Mouse (Mus musculus) embryo, embryonic 11.5 days (tissue): ENCODE results near the gene Gnai2.

ENCODE experiments used
- DNase-seq: peaks from one replicate; pipeline ENCODE4 v3.0.0-alpha.2; 2012; ENCODE audit warnings: low read depth, low spot score

Gene Gnai2

DNA sequence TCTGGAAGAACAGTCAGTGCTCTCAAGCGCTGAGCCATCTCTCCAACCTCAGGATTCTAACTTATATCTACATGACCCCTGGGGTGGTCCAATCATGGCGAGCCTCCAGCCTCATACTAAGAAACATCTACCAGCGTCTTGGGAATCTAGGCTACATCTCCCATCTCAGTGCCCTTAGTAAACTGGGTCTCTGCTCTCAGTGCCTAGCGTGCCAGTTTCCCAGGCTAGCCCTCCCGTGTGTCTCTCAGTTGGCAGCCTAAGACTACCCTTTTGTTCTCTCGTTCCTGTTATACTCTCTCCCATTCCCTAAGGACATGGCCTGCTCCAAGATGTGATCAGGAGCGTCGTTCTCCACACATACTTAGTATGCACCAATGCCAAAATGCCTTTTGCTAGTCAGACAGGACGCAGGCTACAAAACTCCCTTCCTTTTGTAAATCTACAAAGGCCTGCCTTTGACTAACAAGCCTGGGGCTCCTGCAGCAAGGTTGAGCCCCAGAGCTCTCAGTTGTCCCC lies 3.8 kb downstream of the Gnai2 start:
- DNase-seq = no peak

DNA sequence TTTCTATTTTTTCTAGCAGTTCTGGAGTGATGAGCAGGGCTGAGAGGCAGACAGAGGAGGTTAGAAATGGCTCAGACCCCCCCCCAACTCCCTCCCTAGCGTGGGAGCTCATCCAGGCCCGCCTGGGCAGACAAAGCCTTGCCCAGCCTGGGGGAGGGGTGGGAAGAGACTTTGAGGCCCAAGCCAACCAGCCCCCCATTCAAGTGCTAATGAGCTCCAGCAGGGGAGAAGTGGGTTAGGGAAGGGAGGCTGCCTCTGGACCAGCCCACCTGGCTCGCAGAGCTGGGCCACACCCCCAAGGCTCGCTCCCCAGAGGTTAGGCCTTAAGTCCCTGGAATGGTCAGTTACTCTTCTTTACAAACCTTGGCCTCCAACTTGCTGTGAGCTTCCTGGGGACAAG lies 4.6 kb downstream of the Gnai2 start:
- no peak for DNase-seq

DNA sequence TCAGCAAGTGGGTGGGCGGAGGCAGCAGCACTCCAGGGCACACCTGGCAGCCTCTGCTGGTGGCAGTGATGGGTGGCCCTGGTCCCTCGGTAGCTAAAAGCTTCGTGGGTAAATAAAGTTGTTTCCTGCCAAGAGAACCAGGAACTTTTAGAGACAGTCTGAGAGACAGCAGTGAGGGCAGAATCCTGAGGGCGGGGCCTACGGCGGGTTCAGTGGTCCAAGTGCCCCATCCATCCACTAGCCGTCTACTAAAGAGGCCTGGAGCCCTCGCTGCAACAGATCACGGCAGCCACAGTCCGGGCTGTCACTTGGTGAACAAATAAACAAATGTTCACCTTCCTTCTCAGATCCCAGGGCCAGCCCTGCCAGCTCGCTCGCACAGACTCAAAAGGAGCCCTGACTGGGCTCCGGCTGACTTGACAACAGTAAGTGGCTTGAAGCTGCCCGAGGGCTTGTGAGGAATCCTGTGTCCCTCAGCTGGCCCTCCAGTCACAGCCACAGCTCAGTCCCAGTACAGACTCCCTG lies 5.2 kb downstream of the Gnai2 start:
- no peak for DNase-seq

DNA sequence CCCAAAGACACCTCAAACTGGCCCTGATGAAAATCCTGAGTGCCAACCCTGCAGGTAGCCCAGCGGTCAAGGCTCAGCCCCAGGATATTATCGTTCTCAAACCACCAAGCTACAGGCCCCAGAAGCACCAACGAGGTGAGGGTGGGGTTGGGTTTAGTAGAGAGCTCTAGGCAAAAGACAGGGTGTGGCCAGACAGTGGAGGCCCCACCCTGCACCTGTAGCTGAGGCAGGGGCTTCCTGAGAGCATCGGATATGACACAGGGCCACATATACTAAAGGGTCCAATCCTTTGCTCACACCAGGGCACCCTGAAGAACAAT lies 5.8 kb downstream of the Gnai2 start:
- DNase-seq = no peak

DNA sequence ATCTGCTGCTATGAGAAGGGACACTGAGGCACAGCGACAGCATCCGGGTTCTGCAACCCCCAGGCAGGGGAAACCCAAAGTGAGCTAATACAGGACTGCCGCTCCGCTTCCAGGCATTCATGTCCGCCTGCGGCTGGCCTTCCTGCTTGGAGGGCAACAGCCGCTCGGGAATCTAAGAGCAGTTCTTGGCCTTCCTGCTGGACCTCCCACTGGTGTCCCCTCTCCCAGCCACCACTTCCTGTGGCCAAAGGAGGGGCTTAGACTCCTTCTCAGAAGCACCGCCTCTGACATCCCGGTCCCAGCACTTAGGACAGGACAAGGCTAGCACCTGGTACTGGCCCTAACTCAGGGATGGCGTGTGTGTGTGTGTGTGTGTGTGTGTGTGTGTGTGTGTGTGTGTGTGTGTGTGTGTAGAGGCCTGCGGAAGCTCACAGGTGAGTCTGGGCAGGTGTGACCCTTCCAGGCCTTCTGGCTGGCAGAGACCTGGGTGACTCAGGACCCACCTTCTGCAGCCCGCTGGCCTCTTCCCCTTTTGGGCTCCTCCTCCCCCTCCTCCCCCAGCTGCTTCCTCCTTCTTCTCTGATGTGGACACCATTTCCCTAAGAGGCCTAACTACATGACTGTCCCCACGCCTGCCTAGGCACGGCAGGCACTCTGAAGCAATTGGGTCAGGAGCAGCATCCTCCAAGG lies 6.3 kb downstream of the Gnai2 start:
- no peak for DNase-seq

DNA sequence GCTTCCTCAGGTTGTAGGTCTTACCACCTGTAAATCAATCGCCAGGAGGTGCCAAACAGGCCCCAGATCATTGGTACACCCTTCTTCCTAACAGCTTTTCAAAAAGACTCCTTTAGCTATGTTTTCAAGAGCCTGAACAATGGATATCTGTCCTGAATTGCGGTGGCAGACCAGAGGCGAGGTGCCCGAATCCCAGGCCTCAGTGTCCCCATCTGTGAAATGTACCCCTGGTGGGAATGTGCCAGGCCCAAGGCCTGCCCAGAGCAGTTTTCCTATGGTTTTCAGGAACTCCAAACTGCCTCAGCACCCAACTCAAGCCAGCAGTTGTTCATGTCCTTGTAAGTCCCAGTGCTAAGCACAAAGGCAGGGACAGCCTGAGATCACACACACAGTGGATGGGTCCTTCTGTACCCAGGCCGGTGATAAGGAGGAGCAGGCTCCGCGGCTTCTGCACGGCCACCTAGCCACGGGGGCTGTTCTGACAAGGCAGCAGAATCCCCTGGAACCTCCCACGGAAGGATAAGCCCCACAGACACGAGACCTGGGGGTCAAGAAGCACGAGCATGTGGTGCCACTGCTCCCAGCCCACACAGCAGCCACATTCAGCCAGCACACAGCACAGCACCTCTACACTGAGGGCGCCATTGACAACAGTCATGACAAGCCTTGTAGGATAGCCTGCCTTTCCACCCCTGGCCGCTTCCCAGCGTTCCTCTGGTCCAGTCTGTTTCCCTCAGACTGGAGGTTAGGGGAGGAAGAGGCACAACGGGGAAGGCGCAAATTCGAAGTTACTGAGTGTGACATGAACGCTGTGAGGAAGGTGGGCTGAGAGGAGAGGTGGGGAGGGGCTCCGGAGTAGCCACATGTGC lies 7.5 kb downstream of the Gnai2 start:
- no peak for DNase-seq

DNA sequence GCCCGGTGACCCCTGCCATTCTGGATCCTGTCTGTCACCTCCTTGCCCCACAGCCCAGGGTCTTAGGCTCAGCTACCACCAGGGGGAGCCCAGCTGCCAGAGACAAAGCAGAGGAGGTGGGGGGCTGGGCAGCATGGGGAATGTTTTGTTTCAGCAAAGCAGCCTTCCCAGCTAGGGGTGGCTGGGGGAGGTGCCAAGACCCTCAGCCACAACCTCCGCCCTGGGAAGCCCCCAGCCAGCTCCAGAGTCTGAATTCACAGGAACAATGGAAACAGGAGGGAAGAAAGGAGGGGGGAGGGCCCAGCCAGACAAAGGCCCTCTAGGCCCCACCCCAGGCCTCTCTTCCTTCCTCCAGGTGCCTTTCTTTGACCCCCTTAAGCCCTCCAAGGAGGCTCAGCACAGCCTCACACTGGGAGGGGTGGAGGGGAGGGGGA lies 8.3 kb downstream of the Gnai2 start:
- DNase-seq = peak; percentile 90

DNA sequence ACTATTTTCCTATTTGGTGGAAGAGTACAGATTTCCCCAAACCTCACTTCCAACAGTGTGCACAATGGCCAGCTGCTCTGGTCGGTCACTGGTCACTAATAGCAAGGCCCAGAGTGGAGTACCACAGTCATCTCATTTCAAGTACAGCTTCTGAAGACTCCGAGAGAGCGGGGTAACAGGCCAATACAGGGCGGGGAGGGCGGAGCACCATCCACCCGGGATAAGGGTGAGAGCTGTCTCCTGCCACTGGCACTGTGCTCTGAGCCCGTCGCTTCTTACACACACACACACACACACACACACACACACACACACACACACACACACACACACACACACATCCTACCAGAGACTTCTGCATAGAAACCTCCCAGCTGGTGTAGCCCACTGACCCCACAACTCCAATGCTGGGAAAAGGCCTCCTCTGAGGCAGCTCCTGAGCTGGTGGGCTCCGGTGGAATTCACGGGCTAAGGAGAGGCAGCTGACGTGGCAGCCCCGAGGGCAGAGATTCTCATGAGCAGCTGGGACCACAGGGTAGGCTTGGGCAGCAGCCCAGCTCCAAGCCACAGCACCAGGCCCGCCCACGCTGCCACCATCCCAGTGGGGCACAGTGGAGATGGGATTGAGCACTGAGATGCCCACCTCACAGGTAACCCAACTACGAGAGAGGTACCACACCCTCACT lies 8.9 kb downstream of the Gnai2 start:
- DNase-seq = no peak

DNA sequence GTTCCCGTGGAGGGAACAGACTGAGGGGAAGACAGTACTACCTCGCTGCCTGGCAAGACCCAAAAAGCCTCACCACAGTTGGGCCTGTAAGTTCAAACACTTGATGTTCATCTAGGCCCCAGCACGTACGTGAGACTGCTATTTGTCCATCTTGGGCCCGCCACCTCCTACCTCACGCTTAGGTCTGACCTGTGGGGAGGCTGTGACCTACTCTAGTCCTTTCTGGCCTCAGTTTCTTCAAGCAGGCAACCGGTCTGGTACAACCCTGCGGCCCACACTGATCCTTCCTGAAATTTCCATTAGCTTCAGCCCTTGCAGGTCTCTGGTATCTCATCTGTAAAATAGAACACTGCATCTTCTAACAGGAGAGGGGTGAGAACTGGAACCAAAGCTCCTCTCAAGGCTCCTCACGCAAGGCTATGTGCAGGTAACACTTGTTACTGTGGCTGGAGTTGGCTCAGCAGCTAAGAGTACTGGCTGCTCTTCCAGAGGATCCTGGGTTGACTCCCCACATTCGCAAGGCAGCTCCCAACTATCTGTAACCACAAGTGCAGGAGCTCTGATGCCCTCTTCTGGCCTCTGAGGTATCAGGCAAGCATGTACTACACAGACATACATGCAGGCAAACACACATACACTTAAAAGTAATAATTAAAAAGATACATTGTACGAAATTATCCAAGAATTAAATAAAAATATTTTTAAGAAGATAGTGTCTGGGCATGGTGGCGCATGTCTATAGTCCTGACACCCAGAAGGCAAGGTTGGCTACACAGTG lies 9.6 kb downstream of the Gnai2 start:
- no peak for DNase-seq

DNA sequence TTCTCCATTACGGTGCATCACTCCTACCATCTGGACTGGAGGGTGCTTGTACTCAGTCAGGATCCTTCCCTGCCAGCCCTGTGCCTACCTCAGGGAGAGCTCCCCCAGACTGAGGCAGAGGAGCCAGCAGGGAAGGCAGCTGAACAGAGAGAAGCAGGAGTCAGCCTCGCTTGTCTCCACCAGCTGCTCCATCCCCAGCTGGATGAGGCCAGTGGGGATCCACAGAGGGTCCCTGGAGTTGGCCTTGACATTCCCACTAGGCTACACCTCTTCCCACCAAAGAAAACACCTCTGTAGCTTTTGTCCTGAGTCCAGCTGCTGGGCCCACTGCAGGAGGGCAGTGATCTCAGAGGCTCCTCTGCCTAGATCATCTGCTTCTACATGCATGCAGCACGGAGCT lies 10.2 kb downstream of the Gnai2 start:
- no peak for DNase-seq

DNA sequence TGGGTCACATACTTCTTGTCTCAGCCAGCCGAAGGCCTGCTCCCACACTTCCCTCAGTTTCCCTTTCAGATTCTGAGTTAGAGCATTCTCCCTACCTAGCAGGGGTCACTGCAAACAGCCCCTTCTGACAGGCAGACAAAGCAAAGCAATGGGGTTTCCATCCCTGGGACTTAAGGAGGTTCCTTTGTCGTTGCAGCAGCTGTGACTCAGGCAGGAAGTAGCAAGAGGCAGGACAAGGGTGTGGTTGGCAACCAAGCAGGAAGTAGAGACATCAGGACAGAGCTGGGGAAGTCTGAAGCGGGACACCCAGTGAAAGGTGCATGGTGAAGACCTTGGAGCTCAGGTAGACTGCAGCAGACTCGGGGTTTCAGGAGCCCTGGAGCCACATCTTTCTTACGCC lies 10.6 kb downstream of the Gnai2 start:
- DNase-seq = no peak

DNA sequence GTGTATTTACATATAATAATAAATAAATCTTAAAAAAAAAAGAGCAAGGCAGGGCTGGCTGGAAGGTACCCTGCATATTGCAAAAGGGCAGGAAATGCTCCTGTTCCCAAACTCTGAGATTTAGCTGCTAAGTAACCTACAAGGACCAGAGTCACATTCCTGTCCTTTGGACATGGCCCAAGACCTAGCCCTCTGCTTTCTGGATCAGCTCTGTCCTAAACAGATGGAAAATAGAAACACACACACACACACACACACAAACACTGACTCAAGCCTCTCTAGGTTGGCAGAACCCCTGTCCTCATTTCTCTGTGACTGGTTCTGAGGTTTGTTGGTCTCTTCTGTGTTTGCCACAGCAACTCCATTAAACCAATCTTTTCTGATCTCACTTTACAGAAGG lies 14.2 kb downstream of the Gnai2 start:
- no peak for DNase-seq

DNA sequence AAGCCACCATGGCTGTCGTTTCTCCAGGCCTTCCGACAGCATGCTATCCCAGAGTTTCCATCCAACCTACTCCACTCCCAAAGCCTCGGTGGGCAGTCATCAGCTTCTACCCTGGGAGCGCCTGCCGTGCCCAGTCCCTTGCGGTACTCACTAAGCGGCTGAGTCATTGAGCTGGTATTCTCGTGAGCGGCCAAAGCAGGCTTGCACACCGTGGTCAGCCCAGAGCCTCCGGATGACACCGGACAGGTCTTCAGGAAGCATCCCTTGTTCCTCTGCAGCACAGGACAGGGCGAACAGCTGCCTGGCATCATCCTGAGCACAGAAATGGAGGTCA lies 15.7 kb downstream of the Gnai2 start:
- DNase-seq = no peak

DNA sequence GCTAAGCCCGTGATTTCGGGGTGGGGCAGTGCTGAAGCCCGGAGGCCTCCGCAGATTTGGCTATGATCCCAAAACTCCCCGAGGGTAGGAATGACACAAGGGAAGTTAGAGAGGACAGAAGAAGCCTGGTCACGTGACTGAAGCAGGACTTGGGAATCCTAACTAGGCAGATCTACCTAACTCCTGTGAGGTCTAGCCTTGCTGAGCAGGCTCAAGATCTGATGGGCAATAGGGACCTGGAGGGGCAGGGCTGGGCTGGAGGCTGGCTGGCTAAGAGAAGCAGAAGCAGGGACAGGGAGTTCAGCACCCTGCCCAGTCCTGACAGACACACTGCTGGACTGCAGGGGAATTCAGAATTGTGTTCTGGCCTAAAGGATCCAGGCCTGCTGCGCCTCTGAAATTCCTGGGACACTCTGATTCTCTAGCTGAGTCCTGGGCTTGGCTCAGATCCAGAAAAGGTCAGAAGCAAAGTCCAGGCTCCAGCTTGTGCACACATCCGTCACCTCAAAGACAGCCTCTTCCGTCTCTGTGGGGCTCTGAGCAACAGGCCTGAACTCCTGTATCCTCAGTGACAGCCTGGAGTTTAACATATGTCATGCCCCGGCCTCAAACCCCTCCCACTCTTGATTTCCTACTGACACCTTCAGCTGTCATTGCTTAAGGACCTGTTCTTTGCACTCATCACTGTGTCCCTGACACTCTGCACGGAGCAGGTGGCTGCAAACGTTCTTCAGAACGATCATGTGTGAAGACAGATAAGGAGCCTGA lies 16.2 kb downstream of the Gnai2 start:
- no peak for DNase-seq

DNA sequence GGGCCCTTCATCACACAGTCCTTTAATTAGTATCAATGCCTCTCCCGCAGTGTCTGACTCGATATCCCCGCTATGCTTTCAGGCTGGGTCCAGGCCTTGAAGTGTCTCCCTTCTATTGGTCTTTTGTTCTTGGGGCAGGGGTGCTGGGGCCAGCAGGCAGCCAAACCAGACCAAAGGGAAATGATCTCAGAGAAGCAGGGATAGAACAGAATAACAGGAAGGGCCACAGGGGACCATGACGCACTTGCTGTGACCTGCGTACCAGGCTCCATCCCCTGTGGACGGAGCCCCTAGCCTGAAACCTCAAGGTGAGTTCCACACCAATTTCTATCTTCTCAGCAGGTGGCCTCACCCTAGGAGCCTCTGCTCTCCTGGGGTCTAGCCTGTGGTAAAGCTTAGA lies 17.1 kb downstream of the Gnai2 start:
- DNase-seq = no peak

DNA sequence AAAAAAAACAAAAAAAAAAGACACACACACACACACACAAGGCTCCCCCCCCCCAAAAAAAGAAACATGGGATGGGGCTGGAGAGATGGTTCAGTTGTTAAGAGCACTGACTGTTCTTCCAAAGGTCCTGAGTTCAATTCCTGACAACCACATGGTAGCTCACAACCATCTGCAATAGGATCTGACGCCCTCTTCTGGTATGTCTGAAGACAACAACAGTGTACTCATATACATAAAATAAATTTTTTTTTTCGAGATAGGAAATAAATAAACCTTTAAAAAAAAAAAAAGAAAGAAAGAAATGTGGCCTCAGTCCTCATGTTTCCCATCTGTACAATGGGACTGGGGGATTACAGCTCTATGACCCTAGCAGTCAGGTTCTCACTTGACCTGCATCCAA lies 17.7 kb downstream of the Gnai2 start:
- DNase-seq = no peak

DNA sequence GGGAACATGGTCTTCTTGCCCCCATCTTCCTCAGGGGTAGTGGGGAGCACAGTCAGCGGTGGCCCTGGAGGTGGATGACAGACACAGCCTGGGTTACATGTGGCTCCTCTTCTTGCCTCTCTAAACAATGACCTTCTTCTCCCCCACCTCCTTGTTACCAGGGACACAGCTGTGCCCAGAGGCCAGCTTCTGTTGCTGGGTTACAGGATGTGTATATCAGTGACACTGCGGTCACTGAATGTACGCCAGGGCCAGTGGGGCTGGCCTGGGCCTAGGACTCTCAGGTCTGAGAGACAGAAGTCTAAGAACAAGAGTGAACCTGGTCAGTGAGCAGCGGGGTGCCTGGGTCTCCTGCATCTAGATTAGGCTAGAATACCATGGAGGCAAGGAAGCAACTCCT lies 20.1 kb downstream of the Gnai2 start:
- DNase-seq = no peak

DNA sequence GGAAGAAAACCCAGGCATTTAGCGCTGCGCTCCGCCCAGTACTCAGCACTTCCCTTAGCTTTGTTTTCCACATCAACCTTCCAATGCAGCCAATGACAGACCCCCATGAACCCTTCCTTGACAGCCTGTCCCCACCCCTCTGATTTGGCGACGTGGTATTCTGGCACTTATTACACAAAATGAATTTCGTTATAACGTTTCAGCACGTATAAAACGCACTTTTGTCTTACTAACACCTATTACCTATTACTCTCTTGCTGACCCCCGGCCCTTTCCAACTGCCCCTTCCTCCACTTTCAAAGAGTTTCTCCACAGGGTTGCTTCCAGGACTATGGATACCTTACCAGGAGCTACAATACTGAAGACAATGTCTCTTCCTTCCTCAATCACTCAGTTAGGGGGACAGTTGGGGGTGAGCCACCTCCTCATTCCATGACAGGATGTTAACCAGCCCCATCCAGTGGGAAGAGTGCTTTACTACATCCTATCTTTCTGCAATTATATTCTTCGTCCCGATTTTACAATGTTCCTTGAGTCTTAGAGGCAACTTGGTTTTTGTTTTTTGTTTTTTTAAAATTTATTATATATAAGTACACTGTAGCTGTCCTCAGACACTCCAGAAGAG lies 22.1 kb downstream of the Gnai2 start:
- no peak for DNase-seq

DNA sequence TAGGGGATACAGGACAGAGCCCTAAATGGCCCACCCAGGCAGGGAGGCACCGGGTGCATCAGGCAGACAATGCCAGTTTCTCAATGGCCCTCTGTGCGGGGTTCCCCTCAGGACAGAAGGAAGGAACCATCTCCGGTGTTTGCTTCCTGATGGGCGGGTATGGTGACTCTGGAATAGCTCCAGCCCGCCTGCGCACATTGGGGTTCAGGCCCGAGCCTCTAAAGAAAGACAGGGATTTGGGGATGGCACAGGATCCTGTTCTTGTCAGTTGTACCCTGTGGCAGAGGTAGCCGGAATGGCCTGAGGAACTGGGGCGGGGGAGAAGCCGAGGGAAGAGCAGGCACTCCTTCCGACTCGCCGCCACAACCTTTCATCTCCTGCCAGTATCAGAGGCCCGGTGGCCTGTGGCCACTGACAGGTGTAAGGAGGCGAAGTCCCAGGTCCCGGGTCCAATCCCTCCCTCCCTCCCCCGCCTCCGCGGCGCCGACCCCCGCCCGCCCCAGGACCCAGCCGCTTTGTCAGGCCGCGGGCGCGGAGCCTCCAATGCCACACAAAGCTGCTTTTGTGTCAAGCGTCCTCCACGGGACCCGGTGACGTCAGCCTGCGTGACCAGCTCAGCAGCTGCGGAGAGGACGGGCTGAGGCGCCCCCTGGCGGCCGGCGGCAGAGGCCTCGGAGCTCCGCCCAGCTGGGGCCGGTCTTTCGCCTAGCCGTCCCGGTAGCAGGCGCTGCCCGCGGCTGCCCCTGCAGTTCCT lies 22.8 kb downstream of the Gnai2 start:
- DNase-seq = peak; percentile 98
